Mouse (Mus musculus) cerebellum, adult 2 months (tissue): ENCODE data around the gene Cfl1.
A peak's percentile ranks its signal among the peaks of the same experiment; 100 is the strongest.

Experiments used
- CTCF ChIP-seq: fragments of 200-500 bp; IDR thresholded peaks from 2 replicates; pipeline ENCODE4 v1.5.1; 2011; ENCODE audit warnings: low read depth, mild to moderate bottlenecking, control low read depth, low read length, moderate library complexity, borderline replicate concordance; ENCODE audit not compliant: insufficient read depth
- POLR2A ChIP-seq: fragments of 200-500 bp; IDR thresholded peaks from 2 replicates; pipeline ENCODE4 v1.6.1; 2011; ENCODE audit warnings: low read length, control low read depth, borderline replicate concordance; ENCODE audit not compliant: insufficient read depth

GRCm38 (mm10) chr19:5510031-5511026 lies 20.1 kb downstream of the Cfl1 start, which contains the start of gene Snx32:
- no peak for TF ChIP-seq CTCF
- peak; percentile 82; the same call in 1 of the 2 replicates for TF ChIP-seq POLR2A
